ENCODE assay signal across 9 mouse cellular contexts in genomic region chr2:73278131-73278854, GRCm38 (mm10). TPM values are rescaled to one million over a fixed set of nuclear protein-coding genes. Genes with fewer than 3 reads are reported as not detected.
DNase-seq lines count a peak whose midpoint lies in the region; ATAC-seq and TF ChIP-seq lines count a peak whose summit lies in the region.
"Had no signal": no experiment of that assay in that cellular context is flagged by ENCODE, and none has a peak within 500 bp of the region (broad histone marks: within the 10 kb centered on the region; RNA-seq: fewer than 3 reads in every experiment).

No protein-coding gene starts in this region.

- 2% methylated on average over 20 of the region's 20 CpGs for WGBS in hindbrain, embryonic 11.5 days
- 3% methylated on average over 20 of the region's 20 CpGs for WGBS in lung, postnatal 0 days

- no peaks in the 10 kb centered on the region for H3K9me3 ChIP-seq in hindbrain, embryonic 11.5 days (ENCODE audit: control insufficient read depth, low read length)
- no peaks in the 10 kb centered on the region for H3K9me3 ChIP-seq in lung, postnatal 0 days (ENCODE audit: low read length)

- peak; percentile 93 for DNase-seq in MN1 (ENCODE audit: low spot score)
- peak; percentile 82 for DNase-seq in cerebellum, adult 9-10 months
- DNase-seq in hindbrain, embryonic 11.5 days (ENCODE audit: low spot score), result peak; percentile 96
- DNase-seq in layer of hippocampus, adult 9-11 months, result peak; percentile 79
- peak; percentile 93 for DNase-seq in lung, postnatal 0 days (ENCODE audit: low spot score)
- peak; percentile 86 for DNase-seq in ovary, postnatal 36 days (ENCODE audit: low spot score)
- DNase-seq in thymus, postnatal 25 days, result peak; percentile 89

- TF ChIP-seq CTCF in lung, postnatal 0 days (IDR thresholded peaks at IDR 0.05), result peak; percentile 95

- TF ChIP-seq EP300 in lung, postnatal 0 days (IDR thresholded peaks at IDR 0.05), result no peak

- peaks cover 10% of the 10 kb centered on the region for H3K4me1 ChIP-seq in hindbrain, embryonic 11.5 days (replicated peaks; ENCODE audit: control insufficient read depth, insufficient read depth, low read length)
- peaks cover 8% of the 10 kb centered on the region; the same call in 1 of the 2 replicates for H3K4me1 ChIP-seq in lung, postnatal 0 days (ENCODE audit: insufficient read depth, low read depth, low read length)

- H3K4me2 ChIP-seq in hindbrain, embryonic 11.5 days (replicated peaks; ENCODE audit: low read depth, low read length), result peak overlapping the region; percentile 55
- H3K4me2 ChIP-seq in lung, postnatal 0 days (replicated peaks; ENCODE audit: low read depth, low read length), result no peak overlapping the region; the same call in 1 of the 2 replicates

- H3K27ac ChIP-seq in hindbrain, embryonic 11.5 days (ENCODE audit: low read depth, low read length), result 0 out of 2 replicates have a peak overlapping the region, but pooled peaks have one; percentile 12
- H3K27ac ChIP-seq in lung, postnatal 0 days (ENCODE audit: low read length), result no peak overlapping the region

- H3K9ac ChIP-seq in hindbrain, embryonic 11.5 days (ENCODE audit: low read depth, low read length), result peak overlapping the region; percentile 56; the same call in 1 of the 2 replicates
- no peak overlapping the region for H3K9ac ChIP-seq in lung, postnatal 0 days (replicated peaks; ENCODE audit: low read depth)

- peak; percentile 81; the same call in 1 of the 2 replicates for ATAC-seq in frontal cortex, adult (ENCODE audit: low TSS enrichment)
- ATAC-seq in hindbrain, embryonic 11.5 days (ENCODE audit: low FRiP score), result peak; percentile 23; the same call in 1 of the 2 replicates
- ATAC-seq in lung, postnatal 0 days, result peak; percentile 82

- H3K4me3 ChIP-seq in hindbrain, embryonic 11.5 days (ENCODE audit: low read depth, low read length), result peak overlapping the region; percentile 28
- H3K4me3 ChIP-seq in lung, postnatal 0 days (ENCODE audit: low read depth, low read length), result no peak overlapping the region

- no peaks in the 10 kb centered on the region for H3K36me3 ChIP-seq in hindbrain, embryonic 11.5 days (ENCODE audit: control insufficient read depth, insufficient read depth, low read length)
- H3K36me3 ChIP-seq in lung, postnatal 0 days (ENCODE audit: insufficient read depth, low read length), result no peaks in the 10 kb centered on the region

- H3K27me3 ChIP-seq in hindbrain, embryonic 11.5 days (ENCODE audit: control insufficient read depth, insufficient read depth, low read length), result peaks cover 40% of the 10 kb centered on the region
- H3K27me3 ChIP-seq in lung, postnatal 0 days (replicated peaks; ENCODE audit: insufficient read depth, low read length), result peaks cover 59% of the 10 kb centered on the region

RNA-seq across cellular contexts. Expression of gene Sp9, which starts 6.6 kb away (rescaled TPM):
- polyA plus RNA-seq in hindbrain, embryonic 11.5 days (2014; fragmentation: Nextera tagmentation; extraction: Ambion mirVana), result 3.0 and 3.7 TPM in 2 replicates
- polyA plus RNA-seq in lung, postnatal 0 days (2015; fragmentation: Nextera tagmentation; extraction: Ambion mirVana), result not detected in 2 replicates
- polyA plus RNA-seq: stomach, embryonic 14.5 days had no signal

RNA-seq across cellular contexts. Expression of gene Scrn3, which starts 34.1 kb away (rescaled TPM):
- 10.7 and 12.7 TPM in 2 replicates for polyA plus RNA-seq in hindbrain, embryonic 11.5 days (2014; fragmentation: Nextera tagmentation; extraction: Ambion mirVana)
- polyA plus RNA-seq in lung, postnatal 0 days (2015; fragmentation: Nextera tagmentation; extraction: Ambion mirVana), result 10.9 and 12.8 TPM in 2 replicates

RNA-seq across cellular contexts. Expression of gene Cir1, which starts 34.2 kb away (rescaled TPM):
- 23.0 and 23.8 TPM in 2 replicates for polyA plus RNA-seq in hindbrain, embryonic 11.5 days (2014; fragmentation: Nextera tagmentation; extraction: Ambion mirVana)
- polyA plus RNA-seq in lung, postnatal 0 days (2015; fragmentation: Nextera tagmentation; extraction: Ambion mirVana), result 38.9 and 39.3 TPM in 2 replicates

RNA-seq across cellular contexts. Expression of gene Ola1, which starts 59.6 kb away (rescaled TPM):
- polyA plus RNA-seq in hindbrain, embryonic 11.5 days (2014; fragmentation: Nextera tagmentation; extraction: Ambion mirVana), result 97.6 and 100 TPM in 2 replicates
- 30.4 and 30.6 TPM in 2 replicates for polyA plus RNA-seq in lung, postnatal 0 days (2015; fragmentation: Nextera tagmentation; extraction: Ambion mirVana)

Comparison
In these comparisons a context has a peak if more than half of its experiments do, and no peak if none do; other contexts are left out.
1. ATAC-seq: peak in every context shown above with its lines; median percentile 82 in lung, postnatal 0 days; 81 in frontal cortex, adult; 23 in hindbrain, embryonic 11.5 days.